Comparison of ENCODE assay signal across 8 mouse cellular contexts in genomic region chr2:170219611-170220401, GRCm38 (mm10).
DNase-seq lines count a peak whose midpoint lies in the region; ATAC-seq and TF ChIP-seq lines count a peak whose summit lies in the region.

No protein-coding gene starts in this region.

- no peak for ATAC-seq in heart, embryonic 16.5 days (replicated peaks; ENCODE audit: extremely low read depth, insufficient read depth, low FRiP score)
- no peak for ATAC-seq in liver, embryonic 14.5 days (ENCODE audit: insufficient read depth)

- H3K36me3 ChIP-seq in heart, embryonic 16.5 days (ENCODE audit: control insufficient read depth, insufficient read depth), result no peaks in the 10 kb centered on the region
- no peaks in the 10 kb centered on the region for H3K36me3 ChIP-seq in liver, embryonic 14.5 days (replicated peaks; ENCODE audit: control insufficient read depth, insufficient read depth, low read depth)

- peaks cover 3% of the 10 kb centered on the region for H3K9me3 ChIP-seq in heart, embryonic 16.5 days (replicated peaks; ENCODE audit: control insufficient read depth, low read length)
- H3K9me3 ChIP-seq in liver, embryonic 14.5 days (ENCODE audit: control insufficient read depth, low read length), result no peaks in the 10 kb centered on the region

- peak overlapping the region; percentile 29 for H3K4me3 ChIP-seq in left cerebral cortex, adult 2 months
- H3K4me3 ChIP-seq in heart, embryonic 16.5 days (ENCODE audit: low read length), result peak overlapping the region; percentile 58
- peak overlapping the region; percentile 48 to 60 for H3K4me3 ChIP-seq in liver, embryonic 14.5 days (ENCODE audit: insufficient read depth in 1 of 2, low read depth in 2 of 2, low read length in 2 of 2)

- H3K4me2 ChIP-seq in heart, embryonic 16.5 days (ENCODE audit: low read depth, low read length), result peak overlapping the region; percentile 91
- H3K4me2 ChIP-seq in liver, embryonic 14.5 days (ENCODE audit: low read depth), result peak overlapping the region; percentile 76

- intact Hi-C loops in left cerebral cortex, adult 2 months (cut with DNase I), result loop anchor here (2.0 to 5.0 kb wide), 3 partner anchors 67 to 103 kb away; no protein-coding TSS in a partner anchor

- no peak for TF ChIP-seq CTCF in left cerebral cortex, adult 2 months (IDR thresholded peaks at IDR 0.05)
- no peak for TF ChIP-seq CTCF in liver, embryonic 14.5 days (IDR thresholded peaks at IDR 0.05; ENCODE audit: low read depth)

- peak overlapping the region; percentile 80 for H3K27ac ChIP-seq in left cerebral cortex, adult 2 months
- peak overlapping the region; percentile 70 for H3K27ac ChIP-seq in heart, embryonic 16.5 days (ENCODE audit: low read length)
- no peak overlapping the region for H3K27ac ChIP-seq in liver, embryonic 14.5 days

- peak in 1 of 2 experiments; percentile 18 for DNase-seq in left cerebral cortex, adult 2 months (ENCODE audit: extremely low spot score in 1 of 2, low spot score in 2 of 2)
- no peak for DNase-seq in left cerebral cortex, adult 8-10 months (ENCODE audit: low spot score in 2 of 2)
- DNase-seq in c-Kit-positive CD71-positive TER-119-negative erythroid progenitor cells, embryonic 14.5 days (ENCODE audit: low read depth), result peak; percentile 27
- no peak for DNase-seq in liver, embryonic 14.5 days (ENCODE audit: low read depth in 3 of 3, low spot score in 3 of 3)
- DNase-seq in retina, postnatal 1 day, result peak; percentile 68
- no peak for DNase-seq in cerebellum, adult 8-10 months
- DNase-seq in cerebellum, adult 9-10 months, result no peak

- H3K9ac ChIP-seq in heart, embryonic 16.5 days (ENCODE audit: low read length), result peak overlapping the region; percentile 74
- H3K9ac ChIP-seq in liver, embryonic 14.5 days (replicated peaks), result peak overlapping the region; percentile 62

- H3K27me3 ChIP-seq in heart, embryonic 16.5 days (ENCODE audit: control insufficient read depth, insufficient read depth, low read length), result no peaks in the 10 kb centered on the region
- H3K27me3 ChIP-seq in liver, embryonic 14.5 days (ENCODE audit: control insufficient read depth, insufficient read depth, low read length), result no peaks in the 10 kb centered on the region

- 2% methylated on average over 20 of the region's 20 CpGs for WGBS in heart, embryonic 16.5 days
- WGBS in liver, embryonic 14.5 days (ENCODE audit: insufficient replicate concordance), result 4% methylated on average over 20 of the region's 20 CpGs

- peaks cover 42% of the 10 kb centered on the region for H3K4me1 ChIP-seq in heart, embryonic 16.5 days (ENCODE audit: control insufficient read depth, insufficient read depth, low read length)
- peaks cover 26 to 37% of the 10 kb centered on the region in 2 experiments for H3K4me1 ChIP-seq in liver, embryonic 14.5 days (replicated peaks; ENCODE audit: control insufficient read depth in 2 of 2, insufficient read depth in 2 of 2, low read length in 1 of 2)

- no peak for TF ChIP-seq EP300 in liver, embryonic 14.5 days (IDR thresholded peaks at IDR 0.05; ENCODE audit: low read depth)

Comparison
In these comparisons a context has a peak if more than half of its experiments do, and no peak if none do; other contexts are left out.
1. DNase-seq: peak in c-Kit-positive CD71-positive TER-119-negative erythroid progenitor cells, embryonic 14.5 days (single experiment) and retina, postnatal 1 day (single experiment); none in left cerebral cortex, adult 8-10 months (0 of 2), liver, embryonic 14.5 days (0 of 3), cerebellum, adult 8-10 months (single experiment) and cerebellum, adult 9-10 months (single experiment).
2. Peak in every context shown above with its lines, with median percentiles within 50 percentile points of each other: H3K4me3 ChIP-seq.